Mouse (Mus musculus) bone marrow macrophage, adult 2 months (primary cell): Measurements from ENCODE around the gene Slc35c1.

Source experiments
- CTCF ChIP-seq: IDR thresholded peaks from 2 replicates; pipeline ENCODE4 v1.5.1; 2012; ENCODE audit warnings: low read depth, mild to moderate bottlenecking, low read length, moderate library complexity
- POLR2A ChIP-seq: IDR thresholded peaks from 2 replicates; pipeline ENCODE4 v1.6.1; 2012; ENCODE audit warnings: mild to moderate bottlenecking, low read depth, low read length, borderline replicate concordance

GRCm38 (mm10) chr2:92497112-92497511 lies 36.8 kb upstream of the Slc35c1 start:
- TF ChIP-seq CTCF (no peak), POLR2A (no peak)
